In the genomic region with DNA sequence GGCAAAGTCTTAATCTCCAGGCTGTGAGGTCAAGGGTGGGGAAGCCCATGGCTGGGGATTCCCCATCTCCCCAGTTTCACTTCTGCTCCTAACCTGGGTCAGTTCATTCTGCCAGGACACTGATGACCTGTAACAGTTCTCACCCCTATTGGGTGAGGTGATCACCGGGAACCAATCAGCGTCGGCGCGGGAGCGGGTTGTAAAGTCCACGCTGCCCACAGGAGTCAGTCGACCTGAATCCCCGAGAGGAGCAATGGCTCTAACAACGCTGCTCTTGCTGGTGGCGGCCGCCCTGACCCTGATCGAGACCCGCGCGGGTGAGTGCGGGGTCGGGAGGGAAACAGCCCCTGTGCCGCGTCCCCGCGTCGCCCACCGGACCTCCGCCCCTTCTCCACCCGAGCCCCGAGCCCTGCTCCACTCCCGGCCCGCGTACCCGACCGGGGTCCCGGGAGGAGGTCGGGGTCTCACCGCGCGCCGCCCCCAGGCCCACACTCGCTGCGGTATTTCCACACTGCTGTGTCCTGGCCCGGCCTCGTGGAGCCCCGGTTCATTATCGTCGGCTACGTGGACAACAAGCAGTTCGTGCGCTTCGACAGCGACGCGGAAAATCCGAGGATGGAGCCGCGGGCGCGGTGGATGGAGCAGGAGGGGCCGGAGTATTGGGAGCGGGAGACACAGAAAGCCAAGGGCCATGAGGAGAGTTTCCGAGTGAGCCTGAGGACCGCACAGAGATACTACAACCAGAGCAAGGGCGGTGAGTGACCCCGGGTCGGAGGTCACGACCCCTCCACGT, we compare ENCODE assay signal across 7 mouse cellular contexts. TPM values are rescaled to one million over a fixed set of nuclear protein-coding genes. Genes with fewer than 3 reads are reported as not detected.
DNase-seq lines count a peak whose midpoint lies in the region; ATAC-seq lines count a peak whose summit lies in the region.
"Not testable (repeated sequence)": the region's sequence is repeated elsewhere in the genome, so short reads cannot be mapped to it uniquely, and the experiment has no call there.

A gene (plus strand): TSS at position 227 of the 793 bp plus-strand sequence.

- 2% methylated on average over 58 of the region's 66 CpGs for WGBS in forebrain, embryonic 10.5 days
- WGBS in heart, embryonic 15.5 days = 3% methylated on average over 57 of the region's 66 CpGs
- 5% methylated on average over 52 of the region's 66 CpGs for WGBS in liver, embryonic 11.5 days
- WGBS in midbrain, embryonic 13.5 days = 2% methylated on average over 54 of the region's 66 CpGs

- ATAC-seq in heart, embryonic 15.5 days (replicated peaks; ENCODE audit: insufficient number of reproducible peaks, insufficient read depth, low FRiP score, low read depth) = peak; percentile 48; the same call in 1 of the 2 replicates
- ATAC-seq in liver, embryonic 11.5 days (replicated peaks; ENCODE audit: low FRiP score) = peak; percentile 70
- ATAC-seq in midbrain, embryonic 13.5 days = peak; percentile 75

- peak; percentile 76 for DNase-seq in adrenal gland, postnatal 10 days
- DNase-seq in forebrain, embryonic 10.5 days (ENCODE audit: extremely low spot score, low spot score) = peak; percentile 73
- peak; percentile 78 to 79 for DNase-seq in kidney, adult 8-10 months
- peak; percentile 50 for DNase-seq in liver, embryonic 11.5 days (ENCODE audit: low spot score)
- DNase-seq in spleen, adult 18-20 months = peak; percentile 82 to 85

- peaks cover 57% of the 10 kb centered on the region for H3K27me3 ChIP-seq in forebrain, embryonic 10.5 days (ENCODE audit: poor library complexity, severe bottlenecking)
- H3K27me3 ChIP-seq in heart, embryonic 15.5 days = peaks cover 47% of the 10 kb centered on the region
- H3K27me3 ChIP-seq in liver, embryonic 11.5 days (replicated peaks; ENCODE audit: control insufficient read depth, insufficient read depth, low read length) = peaks cover 21% of the 10 kb centered on the region
- H3K27me3 ChIP-seq in midbrain, embryonic 13.5 days = peaks cover 41% of the 10 kb centered on the region

- not testable (repeated sequence) for H3K36me3 ChIP-seq in forebrain, embryonic 10.5 days (replicated peaks); heart, embryonic 15.5 days; liver, embryonic 11.5 days (ENCODE audit: control insufficient read depth, insufficient read depth, low read length); midbrain, embryonic 13.5 days

- peaks cover 12% of the 10 kb centered on the region for H3K4me1 ChIP-seq in forebrain, embryonic 10.5 days
- peaks cover 11% of the 10 kb centered on the region for H3K4me1 ChIP-seq in heart, embryonic 15.5 days (replicated peaks)
- not testable (repeated sequence) for H3K4me1 ChIP-seq in liver, embryonic 11.5 days (replicated peaks; ENCODE audit: control insufficient read depth, insufficient read depth, low read length); midbrain, embryonic 13.5 days (replicated peaks)

- H3K9ac ChIP-seq in heart, embryonic 15.5 days = not testable (repeated sequence)
- H3K9ac ChIP-seq in liver, embryonic 11.5 days (ENCODE audit: low read depth, low read length) = 0 out of 2 replicates have a peak within 1 kb of the TSS, but pooled peaks have one; percentile 25
- peak within 1 kb of the TSS; percentile 21; the same call in 1 of the 2 replicates for H3K9ac ChIP-seq in midbrain, embryonic 13.5 days (replicated peaks)

- H3K4me2 ChIP-seq in heart, embryonic 15.5 days = peak within 1 kb of the TSS; percentile 63
- peak within 1 kb of the TSS; percentile 59 for H3K4me2 ChIP-seq in liver, embryonic 11.5 days
- H3K4me2 ChIP-seq in midbrain, embryonic 13.5 days (replicated peaks) = peak within 1 kb of the TSS; percentile 60

- not testable (repeated sequence) for H3K9me3 ChIP-seq in forebrain, embryonic 10.5 days; heart, embryonic 15.5 days (replicated peaks); liver, embryonic 11.5 days (ENCODE audit: control insufficient read depth, low read length); midbrain, embryonic 13.5 days

- H3K27ac ChIP-seq in forebrain, embryonic 10.5 days = peak within 1 kb of the TSS; percentile 40; the same call in 1 of the 2 replicates
- H3K27ac ChIP-seq in heart, embryonic 15.5 days; liver, embryonic 11.5 days (ENCODE audit: low read depth, low read length); midbrain, embryonic 13.5 days: not testable (repeated sequence)

- peak within 1 kb of the TSS; percentile 50 for H3K4me3 ChIP-seq in forebrain, embryonic 10.5 days
- peak within 1 kb of the TSS; percentile 41 for H3K4me3 ChIP-seq in heart, embryonic 15.5 days
- peak within 1 kb of the TSS; percentile 41 for H3K4me3 ChIP-seq in liver, embryonic 11.5 days (ENCODE audit: low read depth, low read length)
- peak within 1 kb of the TSS; percentile 37 for H3K4me3 ChIP-seq in midbrain, embryonic 13.5 days (replicated peaks)

RNA-seq across cellular contexts. Expression of the gene that starts here (rescaled TPM):
- 1 to 10 TPM; 3.2 to 4.6 TPM for total RNA-seq in adrenal gland, postnatal 10 days (2021)
- 2.1 and 2.5 TPM in 2 replicates for polyA plus RNA-seq in forebrain, embryonic 10.5 days (2016; fragmentation: Nextera tagmentation; extraction: Ambion mirVana)
- polyA plus RNA-seq in heart, embryonic 15.5 days (2015; fragmentation: Nextera tagmentation; extraction: Ambion mirVana) = 0.43 and 1.8 TPM in 2 replicates
- polyA plus RNA-seq in liver, embryonic 11.5 days (2014; fragmentation: Nextera tagmentation; extraction: Ambion mirVana) = 15.2 and 16.4 TPM in 2 replicates
- polyA plus RNA-seq in midbrain, embryonic 13.5 days (2015; fragmentation: Nextera tagmentation; extraction: Ambion mirVana) = 0.17 TPM in 2 replicates

Comparison
In these comparisons a context has a peak if more than half of its experiments do, and no peak if none do; other contexts are left out.
1. Peak in ATAC-seq, H3K4me3 ChIP-seq, H3K9ac ChIP-seq and H3K4me2 ChIP-seq in midbrain, embryonic 13.5 days; RNA of the gene not detected or under 1 TPM.